Mouse (Mus musculus): Measurements from ENCODE around the gene Glis2.
A peak's percentile ranks its signal among the peaks of the same experiment; 100 is the strongest.

Glis2 gene

GRCm38 (mm10) chr16:4593971-4594813, at the start of gene Glis2:
Glis2 (plus strand) TSS chr16:4594713.
- DNase-seq (ENCODE audit: low spot score in 2 of 2) = no peak

GRCm38 (mm10) chr16:4544845-4545244, 49.7 kb upstream of the Glis2 start:
- no peak for DNase-seq (ENCODE audit: low spot score in 2 of 2)

GRCm38 (mm10) chr16:4546838-4547237, 47.7 kb upstream of the Glis2 start:
- DNase-seq (ENCODE audit: low spot score in 2 of 2) = no peak

GRCm38 (mm10) chr16:4547611-4548010, 46.9 kb upstream of the Glis2 start:
- DNase-seq (ENCODE audit: low spot score in 2 of 2) = no peak

- no peak for DNase-seq (ENCODE audit: low spot score in 2 of 2)
Observed at GRCm38 (mm10) chr16:4548953-4549688, 45.4 kb upstream of the Glis2 start.

GRCm38 (mm10) chr16:4551056-4551455, 43.5 kb upstream of the Glis2 start:
- peak in 1 of 2 experiments; percentile 44 for DNase-seq (ENCODE audit: low spot score in 2 of 2)

GRCm38 (mm10) chr16:4551885-4552284, 42.6 kb upstream of the Glis2 start:
- DNase-seq (ENCODE audit: low spot score in 2 of 2) = no peak

GRCm38 (mm10) chr16:4552829-4553550, 41.5 kb upstream of the Glis2 start:
- DNase-seq (ENCODE audit: low spot score in 2 of 2) = no peak

GRCm38 (mm10) chr16:4555555-4555954, 39.0 kb upstream of the Glis2 start:
- no peak for DNase-seq (ENCODE audit: low spot score in 2 of 2)

GRCm38 (mm10) chr16:4557085-4557484, 37.4 kb upstream of the Glis2 start:
- no peak for DNase-seq (ENCODE audit: low spot score in 2 of 2)

GRCm38 (mm10) chr16:4557949-4558348, 36.6 kb upstream of the Glis2 start:
- peak; percentile 29 to 61 for DNase-seq (ENCODE audit: low spot score in 2 of 2)

- peak; percentile 77 to 86 for DNase-seq (ENCODE audit: low spot score in 2 of 2)
Observed at GRCm38 (mm10) chr16:4558384-4558979, 36.0 kb upstream of the Glis2 start.

- peak in 1 of 2 experiments; percentile 37 for DNase-seq (ENCODE audit: low spot score in 2 of 2)
Observed at GRCm38 (mm10) chr16:4558980-4559631, 35.4 kb upstream of the Glis2 start.

GRCm38 (mm10) chr16:4559715-4560144, 34.8 kb upstream of the Glis2 start, which contains the start of gene Tfap4:
Tfap4 (minus strand) TSS chr16:4559854.
- peak; percentile 48 to 74 for DNase-seq (ENCODE audit: low spot score in 2 of 2)

- peak; percentile 38 to 67 for DNase-seq (ENCODE audit: low spot score in 2 of 2)
Observed at GRCm38 (mm10) chr16:4560145-4560952, 34.2 kb upstream of the Glis2 start.

GRCm38 (mm10) chr16:4567912-4568311, 26.6 kb upstream of the Glis2 start:
- DNase-seq (ENCODE audit: low spot score in 2 of 2) = peak; percentile 55 to 77

GRCm38 (mm10) chr16:4570737-4571136, 23.8 kb upstream of the Glis2 start:
- DNase-seq (ENCODE audit: low spot score in 2 of 2) = no peak

- no peak for DNase-seq (ENCODE audit: low spot score in 2 of 2)
Observed at GRCm38 (mm10) chr16:4576038-4576437, 18.5 kb upstream of the Glis2 start.

GRCm38 (mm10) chr16:4576873-4577272, 17.6 kb upstream of the Glis2 start:
- no peak for DNase-seq (ENCODE audit: low spot score in 2 of 2)

GRCm38 (mm10) chr16:4578630-4579029, 15.9 kb upstream of the Glis2 start:
- no peak for DNase-seq (ENCODE audit: low spot score in 2 of 2)
